Comparison of ENCODE assay signal across 20 mouse cellular contexts in genomic region chr3:35250092-35250749, GRCm38 (mm10).
"Had no signal": no experiment of that assay in that cellular context is flagged by ENCODE, and none has a peak within 500 bp of the region (broad histone marks: within the 10 kb centered on the region; RNA-seq: fewer than 3 reads in every experiment).

No protein-coding gene starts in this region.

- ATAC-seq: intestine, embryonic 16.5 days; liver, postnatal 0 days; lung, postnatal 0 days had no signal

- H3K27me3 ChIP-seq: limb, embryonic 12.5 days; limb, embryonic 15.5 days; neural tube, embryonic 13.5 days had no signal

- H3K4me3 ChIP-seq: limb, embryonic 12.5 days; limb, embryonic 15.5 days; myocyte; neural tube, embryonic 13.5 days had no signal

- H3K9ac ChIP-seq: limb, embryonic 12.5 days; limb, embryonic 15.5 days; liver, embryonic 14.5 days; liver, postnatal 0 days; neural tube, embryonic 13.5 days had no signal

- H3K9me3 ChIP-seq: limb, embryonic 12.5 days; limb, embryonic 15.5 days; neural tube, embryonic 13.5 days had no signal

- DNase-seq: kidney, adult 18-20 months; kidney, adult 9 months; kidney, postnatal 14 days; kidney, postnatal 4 days; left cerebral cortex, postnatal 4 days; liver, postnatal 0 days; midbrain, embryonic 14.5 days; retina, postnatal 1 day; right cerebral cortex, postnatal 25 days; thymus, adult 18-20 months; thymus, postnatal 36 days had no signal

- H3K36me3 ChIP-seq: limb, embryonic 12.5 days; limb, embryonic 15.5 days; neural tube, embryonic 13.5 days had no signal

- H3K27ac ChIP-seq: limb, embryonic 12.5 days; limb, embryonic 15.5 days; liver, embryonic 14.5 days; macrophage; neural tube, embryonic 13.5 days had no signal

- H3K4me2 ChIP-seq: limb, embryonic 12.5 days; limb, embryonic 15.5 days; liver, embryonic 11.5 days; neural tube, embryonic 13.5 days had no signal
